Mouse (Mus musculus) brain, adult 2 months (tissue): Measurements from ENCODE around the gene 1700122O11Rik.

Source experiments
- DNase-seq: peaks from one replicate; pipeline ENCODE4 v3.0.0; 2011; ENCODE audit warnings: low read depth, low spot score

1700122O11Rik gene

DNA sequence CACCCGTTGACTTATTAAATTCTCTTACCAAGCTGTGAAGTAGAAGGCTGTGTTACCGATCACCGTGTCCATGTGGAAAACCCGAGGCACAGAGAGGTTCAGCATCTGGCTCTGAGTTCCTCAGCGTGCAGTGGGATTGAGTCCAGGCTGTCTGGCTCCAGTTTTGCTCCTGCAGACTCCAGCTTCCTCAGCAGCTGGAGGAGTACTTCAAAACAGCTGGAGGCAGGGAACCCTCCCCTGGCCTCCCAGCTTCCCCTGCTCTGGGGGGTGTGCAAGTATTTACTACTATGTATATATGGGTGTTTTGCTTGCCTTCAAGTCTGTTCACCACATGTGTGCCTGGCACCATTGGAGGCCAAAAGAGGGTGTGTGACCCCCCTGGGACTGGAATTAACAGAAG is 9.8 kb downstream of the 1700122O11Rik start:
- DNase-seq, result no peak

DNA sequence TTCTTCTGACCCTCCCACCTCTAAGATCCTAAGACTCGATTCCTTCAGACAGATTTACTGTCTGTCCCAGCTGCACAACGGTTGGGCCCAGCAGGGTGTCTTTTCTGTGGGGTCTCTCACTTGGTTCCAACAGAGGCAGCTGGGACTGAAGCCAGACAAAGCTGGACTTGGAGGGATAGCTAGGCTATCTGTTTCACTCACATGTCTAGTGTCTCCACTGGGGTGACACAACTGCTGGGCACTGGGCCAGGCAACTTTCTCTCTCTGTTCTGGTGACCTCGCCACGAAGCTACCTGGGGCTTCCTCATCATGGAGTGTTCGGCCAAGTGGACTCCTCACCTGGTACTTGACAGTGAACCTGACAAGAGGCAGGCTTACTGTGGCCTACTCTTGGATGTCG is 10.4 kb downstream of the 1700122O11Rik start:
- DNase-seq, result no peak

DNA sequence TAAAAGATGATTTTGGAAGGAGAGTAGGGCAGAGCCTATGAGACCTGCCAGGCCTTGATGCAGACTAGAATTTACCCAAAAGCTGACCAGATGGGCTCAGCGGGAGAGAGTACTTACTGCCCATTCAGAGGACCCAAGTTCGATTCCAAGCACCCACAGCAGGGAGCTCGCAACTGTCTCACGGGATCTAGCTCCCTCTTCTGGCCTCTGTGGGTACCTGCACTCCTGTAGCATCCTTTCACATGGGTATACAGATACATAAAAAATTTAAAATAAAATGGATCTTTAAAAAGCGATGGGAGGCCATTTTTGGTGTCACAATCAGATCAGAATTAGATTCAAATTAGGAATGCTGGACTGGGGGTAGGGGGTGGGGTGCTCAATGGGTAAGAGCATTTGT is 11.1 kb downstream of the 1700122O11Rik start:
- DNase-seq, result no peak

DNA sequence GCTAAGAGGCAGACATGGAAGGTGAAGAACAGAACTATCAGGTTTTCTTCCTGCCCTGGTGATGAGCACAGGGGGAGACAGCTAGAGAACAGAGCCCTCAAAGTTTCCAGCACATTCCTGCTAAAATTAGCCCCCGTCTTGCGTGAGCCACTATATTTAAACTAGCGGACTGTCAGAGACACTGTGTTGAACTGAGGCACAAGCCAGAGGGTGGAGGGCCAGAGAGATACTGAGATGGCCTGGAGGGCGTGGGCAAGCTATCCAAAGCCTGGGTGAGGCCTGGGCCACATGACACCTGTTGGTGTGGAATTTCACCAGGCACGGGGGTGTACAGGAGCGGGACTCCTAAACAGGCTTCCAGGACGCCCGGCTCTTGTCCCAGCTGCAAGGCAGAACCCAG is 14.0 kb downstream of the 1700122O11Rik start:
- no peak for DNase-seq

DNA sequence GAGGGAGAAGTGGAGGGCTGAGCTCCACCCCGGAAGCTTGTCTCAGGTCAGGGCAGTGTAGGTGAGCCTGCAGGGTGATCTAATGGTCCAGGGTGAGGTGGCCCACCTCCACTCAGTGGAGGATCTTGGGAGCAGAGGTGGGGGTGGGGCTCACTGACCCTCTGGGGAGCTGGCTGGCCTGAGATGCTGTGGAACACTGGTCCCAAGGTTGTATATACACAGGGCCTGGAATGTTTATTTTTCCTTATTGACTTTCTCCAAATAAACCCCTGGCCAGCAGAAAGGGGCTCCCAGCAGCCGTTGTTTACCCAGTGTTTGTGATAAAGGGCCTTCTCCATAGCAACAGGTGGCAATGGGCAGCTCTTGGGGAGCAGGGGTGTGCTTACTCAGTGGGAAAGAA is 18.5 kb downstream of the 1700122O11Rik start:
- no peak for DNase-seq

DNA sequence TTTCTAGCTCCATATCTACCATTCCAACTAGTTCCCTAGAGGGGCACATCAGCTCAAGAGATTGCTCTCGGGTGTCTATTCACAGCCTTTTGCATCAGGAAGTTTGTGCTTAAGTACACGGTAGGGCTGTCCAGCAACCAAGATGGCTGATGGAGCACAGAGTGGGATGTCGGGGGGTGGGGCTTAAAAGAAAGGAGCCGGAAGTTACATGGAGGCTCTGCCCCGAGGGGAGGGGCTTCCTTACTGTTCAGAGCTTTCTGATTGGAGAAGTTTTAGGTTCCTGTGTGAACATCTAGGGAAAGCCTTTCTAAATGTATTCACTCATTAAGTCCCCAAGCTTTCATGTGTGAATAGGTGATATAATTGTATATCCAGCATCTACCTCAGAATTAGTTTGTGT is 21.5 kb downstream of the 1700122O11Rik start:
- no peak for DNase-seq

DNA sequence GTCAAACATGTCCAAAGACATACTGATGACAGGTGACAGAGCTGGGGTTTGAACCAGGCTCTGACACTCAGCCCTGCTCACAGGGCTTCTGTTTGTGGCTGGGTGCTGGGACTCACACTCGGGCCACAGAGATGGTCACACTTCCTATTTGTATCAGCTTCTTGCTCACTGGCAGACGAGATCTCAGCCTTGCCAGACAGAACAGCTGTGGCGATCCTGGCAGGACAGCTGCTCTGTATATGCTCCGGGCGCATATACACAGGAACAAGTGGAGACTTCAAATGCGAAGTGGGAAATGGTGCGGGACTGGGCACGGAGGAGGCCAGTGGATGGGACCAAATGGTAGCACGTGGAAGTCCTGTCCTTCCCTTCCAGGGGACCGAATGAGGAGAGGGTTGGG is 25.5 kb downstream of the 1700122O11Rik start:
- DNase-seq, result no peak

DNA sequence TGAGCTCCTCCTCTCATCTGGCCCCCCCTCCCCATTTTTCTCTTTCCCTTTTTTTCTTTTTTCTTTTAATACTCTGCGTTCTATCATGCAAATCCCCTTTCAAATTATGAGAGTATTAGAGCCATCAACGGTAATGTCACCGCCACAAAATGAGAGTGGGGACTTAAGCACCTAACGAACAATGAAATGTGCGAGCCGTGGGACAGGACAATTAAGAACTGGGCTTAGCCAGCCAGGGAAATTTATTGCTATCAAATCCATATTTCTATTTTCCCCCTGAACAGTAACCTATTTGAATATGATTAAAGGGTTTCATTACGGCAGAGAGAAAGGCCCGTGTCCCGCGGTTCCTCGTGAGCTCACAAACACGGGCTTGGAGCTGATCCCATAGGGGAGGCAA is 27.0 kb downstream of the 1700122O11Rik start:
- no peak for DNase-seq

DNA sequence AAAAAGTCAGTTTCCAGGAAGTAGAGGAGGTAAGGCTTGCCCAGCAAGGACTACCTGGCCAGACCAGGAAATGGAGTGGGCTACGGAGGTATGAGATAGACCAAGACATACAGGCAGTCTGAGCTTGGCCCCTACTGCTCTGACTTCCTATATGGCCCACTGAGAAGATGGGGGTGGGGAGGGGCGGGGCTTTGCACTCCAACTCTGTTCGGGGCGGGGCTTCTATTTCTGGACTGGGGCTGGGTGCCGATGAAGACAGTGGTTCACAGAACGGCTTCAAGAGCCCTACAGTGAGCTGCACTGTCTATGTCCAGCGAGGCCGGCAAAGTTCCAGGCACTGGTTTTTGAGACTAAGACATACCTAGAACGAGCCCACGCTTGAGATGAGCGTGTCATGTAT is 27.8 kb downstream of the 1700122O11Rik start:
- no peak for DNase-seq

DNA sequence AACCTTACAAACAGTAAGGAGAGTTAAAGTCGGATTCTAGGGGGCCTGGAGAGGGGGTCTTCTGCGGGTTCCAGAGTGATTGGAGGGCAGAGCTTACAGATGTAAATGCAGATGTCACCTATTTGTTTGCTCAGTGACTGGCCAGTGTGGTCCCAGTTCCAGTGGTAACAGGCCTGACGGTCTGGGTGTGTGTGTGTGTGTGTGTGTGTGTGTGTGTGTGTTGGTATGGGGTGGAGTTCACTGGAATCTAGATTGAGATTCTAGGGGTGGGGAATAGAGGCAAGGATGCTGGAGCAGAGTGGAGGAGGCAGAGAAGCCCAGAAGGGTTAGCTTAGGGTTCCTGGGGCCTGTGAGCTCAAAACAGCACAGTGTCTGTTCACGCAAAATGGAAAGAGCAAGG is 32.3 kb downstream of the 1700122O11Rik start:
- no peak for DNase-seq

DNA sequence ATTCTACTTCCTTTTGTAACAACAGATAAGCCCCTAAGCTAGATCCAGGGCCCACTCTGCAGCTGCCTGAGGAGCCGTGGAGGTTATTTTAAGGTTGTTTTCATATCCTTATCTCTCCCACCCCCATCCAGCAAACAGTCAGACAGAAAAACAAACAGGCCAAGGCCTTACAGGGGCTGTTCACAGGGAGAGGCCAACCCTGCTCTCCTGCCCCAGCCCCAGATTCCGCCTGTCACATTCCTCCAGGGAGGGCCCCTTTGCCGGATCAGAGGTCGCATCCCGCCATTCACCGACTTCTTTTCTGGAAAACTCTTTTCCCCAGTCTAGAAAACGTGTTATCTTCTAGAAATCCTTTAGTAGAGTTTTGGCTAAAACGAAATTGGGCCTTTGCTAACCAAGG is 33.0 kb downstream of the 1700122O11Rik start:
- DNase-seq, result no peak

DNA sequence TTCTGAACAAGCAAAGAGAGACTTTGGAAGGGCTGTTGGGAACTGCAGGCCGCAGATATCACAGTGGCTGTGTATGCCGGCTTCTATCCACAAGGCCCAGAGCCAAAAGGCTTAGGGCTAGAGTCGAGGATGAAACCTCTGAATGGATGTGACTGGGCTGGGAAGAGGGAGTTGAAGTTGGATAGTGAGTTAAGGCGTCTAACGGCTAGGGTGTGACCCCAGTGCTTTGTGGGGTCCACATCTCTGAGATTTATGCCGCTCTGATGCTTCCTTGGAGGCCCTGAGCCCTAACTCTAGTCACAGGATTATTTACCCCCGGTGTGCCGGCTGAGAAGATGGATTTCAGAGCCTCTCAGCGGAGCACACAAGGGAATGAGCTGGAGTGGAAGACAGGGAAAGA is 33.5 kb downstream of the 1700122O11Rik start:
- no peak for DNase-seq

DNA sequence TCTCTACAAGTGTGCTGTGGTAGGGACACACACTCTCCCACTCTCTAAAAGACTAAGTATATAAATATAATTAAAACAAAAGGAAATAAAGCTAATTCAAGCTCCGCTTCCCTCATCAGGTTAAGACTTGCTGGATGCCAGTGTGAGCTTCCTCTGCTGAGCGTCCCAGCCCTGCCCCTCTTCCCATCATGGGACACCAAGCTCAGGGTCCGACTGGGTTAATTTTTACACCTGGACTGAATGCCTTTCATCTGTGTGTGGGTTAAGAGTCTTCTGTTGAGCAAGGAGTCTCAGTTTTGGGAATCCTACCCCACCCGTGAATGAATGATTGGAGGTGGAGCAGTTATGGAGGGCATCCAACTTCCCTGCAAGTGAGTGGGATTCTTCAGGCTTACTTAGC is 35.6 kb downstream of the 1700122O11Rik start:
- no peak for DNase-seq

DNA sequence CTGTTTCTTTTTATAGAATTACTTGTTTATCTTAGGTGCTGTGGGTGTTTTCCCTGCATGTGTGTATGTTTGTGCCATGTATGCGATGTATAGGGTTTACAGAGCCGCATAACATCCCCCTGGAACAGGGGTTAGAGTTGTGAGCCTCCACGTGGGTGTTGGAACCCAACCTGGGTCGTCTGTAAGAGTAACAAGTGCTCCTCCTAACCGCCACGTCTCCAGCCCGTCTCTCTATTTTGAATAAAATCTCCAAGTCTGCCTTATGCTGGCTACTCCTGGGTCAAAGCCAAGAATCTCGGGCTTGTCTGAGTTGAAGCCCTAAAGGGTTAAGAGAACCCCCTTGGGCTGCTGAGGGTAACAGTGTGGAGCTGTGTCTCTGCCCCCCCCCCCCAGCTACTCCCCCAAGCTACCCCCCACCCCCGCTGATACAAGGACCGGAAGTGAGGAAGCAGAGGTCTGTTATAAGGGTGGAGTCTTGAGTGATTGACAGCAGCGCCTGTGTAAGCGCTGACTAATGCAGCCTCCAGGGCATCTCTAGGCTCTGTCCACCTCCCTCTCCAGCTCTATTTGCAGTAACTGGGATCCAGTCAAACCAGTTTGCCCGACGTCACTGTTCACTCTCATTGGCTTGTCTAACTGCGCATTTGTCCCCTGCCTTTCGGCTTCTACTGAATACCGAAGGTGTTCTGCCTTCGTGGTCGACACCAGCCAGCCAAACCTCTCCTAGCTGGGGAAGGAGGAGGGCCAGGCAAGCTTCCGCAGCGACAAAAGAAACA is 36.3 kb downstream of the 1700122O11Rik start:
- peak; percentile 90 for DNase-seq

DNA sequence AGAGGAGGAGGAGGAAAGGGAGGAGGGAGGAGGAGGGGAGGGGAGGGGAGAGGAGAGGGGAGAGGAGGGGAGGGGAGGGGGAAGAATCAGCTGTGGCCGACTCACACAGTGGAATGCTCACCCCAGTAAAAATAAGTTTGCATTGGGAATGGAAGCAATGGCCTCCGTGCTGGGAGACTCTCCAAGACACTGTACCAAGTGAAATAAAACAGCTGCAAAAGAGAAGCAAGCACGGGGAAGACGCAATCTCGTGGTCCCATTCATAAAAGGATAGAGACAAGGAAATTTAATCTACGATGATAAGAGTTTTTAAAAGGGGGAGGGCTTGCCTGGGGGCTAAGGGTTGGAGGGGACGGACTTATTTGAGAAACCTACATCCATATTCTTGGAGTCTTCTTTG is 36.9 kb downstream of the 1700122O11Rik start:
- peak; percentile 12 for DNase-seq

DNA sequence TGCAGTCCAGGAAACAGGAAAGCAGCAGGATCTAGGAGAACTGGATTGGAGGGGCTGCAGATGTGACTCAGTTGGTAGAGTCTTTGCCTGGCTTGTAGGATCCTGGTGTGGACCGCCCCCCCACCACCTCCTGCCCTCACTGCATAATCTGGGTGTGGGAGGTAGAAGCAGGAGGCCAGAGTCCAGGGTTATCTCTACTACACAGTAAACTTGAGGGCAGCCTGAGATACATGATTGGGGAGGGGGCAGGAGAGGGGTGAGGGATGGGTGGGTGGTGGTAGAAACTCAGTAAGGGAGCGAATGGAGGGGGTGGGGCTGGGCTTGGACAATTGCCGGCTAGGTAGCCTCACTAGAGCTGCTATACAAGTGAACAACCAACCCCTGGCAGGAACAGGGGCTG is 38.3 kb downstream of the 1700122O11Rik start:
- no peak for DNase-seq

DNA sequence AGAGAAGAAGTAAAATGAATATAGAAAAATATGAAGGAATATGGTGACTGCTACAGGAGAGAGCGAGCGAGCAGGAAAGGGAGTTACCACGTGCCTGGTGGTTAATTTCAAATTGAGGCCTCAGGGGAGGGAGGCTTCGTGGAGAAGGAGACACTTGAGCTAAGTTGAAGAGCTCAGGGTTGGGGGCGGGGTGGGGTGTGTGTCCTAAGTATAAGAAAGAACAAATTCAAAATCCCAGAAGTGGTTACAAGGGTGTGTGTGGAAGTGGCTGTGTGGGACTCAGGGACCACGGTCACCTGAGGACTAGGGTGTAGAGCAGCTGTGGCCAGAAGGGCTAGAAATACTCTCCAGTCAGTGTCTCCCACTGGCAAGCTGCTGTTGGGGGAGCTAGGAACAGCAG is 38.7 kb downstream of the 1700122O11Rik start:
- DNase-seq, result no peak

DNA sequence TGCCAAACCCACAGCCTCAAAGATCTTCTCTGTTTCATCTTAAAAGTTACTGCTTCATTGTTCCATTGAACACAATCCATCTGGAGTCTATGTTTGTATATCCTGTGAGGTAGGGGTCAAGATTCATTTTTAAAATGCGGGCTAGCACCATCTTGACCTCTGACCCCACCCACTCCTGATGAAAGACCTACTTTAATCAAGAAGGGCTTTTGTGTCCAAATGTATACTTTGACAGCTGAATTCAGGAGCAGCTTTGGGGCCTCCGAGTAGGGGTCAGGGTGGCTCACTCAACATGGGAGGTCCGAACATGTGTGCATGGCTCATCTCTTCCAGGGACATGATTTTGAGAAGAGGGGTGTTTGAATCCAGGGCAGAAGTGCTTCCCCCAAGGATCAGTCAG is 40.3 kb downstream of the 1700122O11Rik start:
- DNase-seq, result no peak

DNA sequence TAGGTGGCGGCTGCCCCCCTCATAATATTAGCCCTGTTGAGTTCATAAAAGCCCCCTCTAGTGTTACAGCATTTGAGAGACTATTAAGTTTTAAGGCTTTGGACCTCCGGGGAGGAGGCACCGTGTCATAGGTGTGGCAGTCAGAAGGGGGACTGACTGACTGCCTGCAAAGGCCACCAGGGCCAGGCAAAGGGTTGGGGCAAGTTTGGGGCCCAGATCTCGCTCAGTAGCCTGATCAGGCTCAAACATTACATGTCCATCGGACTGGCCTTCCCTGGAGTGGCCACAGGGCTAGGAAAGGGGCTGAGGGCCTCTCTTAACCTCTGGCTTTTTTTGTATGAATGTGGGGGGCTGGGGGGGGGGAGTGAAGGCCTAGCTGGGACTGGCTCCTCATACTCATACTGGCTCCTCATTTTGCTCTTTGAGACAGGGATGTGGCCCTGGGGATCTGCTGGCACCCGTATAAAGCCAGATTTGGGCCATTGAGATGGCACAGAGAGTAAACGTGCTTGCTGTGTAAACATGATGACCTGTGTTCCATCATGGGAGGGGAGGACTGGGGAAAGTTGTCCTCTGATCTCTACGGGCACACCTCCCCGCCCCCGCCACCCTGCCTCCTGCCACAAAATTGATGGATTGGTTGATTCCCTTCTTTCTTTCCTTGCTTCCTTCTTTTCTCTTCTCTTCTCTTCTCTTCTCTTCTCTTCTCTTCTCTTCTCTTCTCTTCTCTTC is 47.5 kb downstream of the 1700122O11Rik start:
- no peak for DNase-seq

DNA sequence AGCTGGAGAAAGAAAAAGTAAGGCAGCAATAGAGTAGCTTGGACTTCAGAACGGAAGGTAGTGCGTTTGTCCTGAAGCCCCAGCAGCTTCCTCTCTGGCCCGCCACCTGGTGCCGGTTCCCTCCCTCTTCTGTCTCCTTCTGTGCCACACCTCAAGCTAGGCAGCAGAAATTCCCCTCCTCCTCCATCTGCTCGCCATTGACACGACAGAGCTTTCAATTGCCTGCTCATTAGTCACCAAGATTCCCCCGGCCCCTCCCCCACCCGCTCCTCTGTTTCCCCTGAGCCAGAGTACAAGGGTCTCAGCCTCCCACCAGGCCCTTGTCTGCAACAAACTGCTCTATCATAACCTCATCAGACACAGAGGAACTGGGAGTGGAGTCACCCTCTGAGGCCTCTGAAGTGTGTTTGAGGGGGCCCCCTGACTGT is 48.1 kb downstream of the 1700122O11Rik start:
- no peak for DNase-seq

DNA sequence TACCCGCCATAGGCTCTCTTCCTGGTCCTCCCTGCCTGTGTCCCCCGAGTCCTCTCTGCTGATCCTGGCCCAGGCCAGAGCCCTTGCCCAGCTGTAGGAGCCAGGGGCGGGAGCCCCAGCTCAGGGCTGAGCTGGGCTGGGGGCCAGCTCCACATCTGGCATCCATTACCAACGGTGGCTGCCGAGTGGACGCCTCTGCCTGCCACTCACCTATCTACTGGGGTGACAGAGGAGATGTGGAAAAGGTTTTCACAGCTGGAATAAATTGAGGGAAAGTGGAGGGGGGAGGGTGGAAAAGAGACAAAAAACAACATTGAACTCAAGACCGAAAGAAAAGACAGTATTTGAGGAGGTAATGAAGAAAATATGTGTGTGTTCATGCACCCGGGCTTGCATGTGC is 49.3 kb downstream of the 1700122O11Rik start:
- no peak for DNase-seq

DNA sequence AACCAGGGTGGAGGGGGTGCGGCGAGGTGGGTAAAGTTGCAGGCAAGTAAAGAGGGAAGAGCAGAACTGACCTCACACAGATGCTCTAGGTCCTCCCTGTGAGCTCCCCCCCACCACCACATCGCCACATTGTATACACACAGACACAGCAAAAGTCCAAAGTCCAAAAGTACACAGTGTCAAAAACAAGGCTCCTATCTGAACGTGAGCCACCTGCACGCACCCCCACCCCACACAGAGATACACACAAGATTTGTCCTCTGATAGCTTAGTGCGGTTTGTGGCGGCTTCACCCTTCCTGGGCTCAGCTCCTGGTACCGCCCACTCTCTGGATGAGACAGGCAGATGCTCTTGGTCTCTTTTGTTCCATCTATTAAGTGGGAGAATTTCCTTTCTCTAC is 50.0 kb downstream of the 1700122O11Rik start:
- DNase-seq, result no peak
